Mouse (Mus musculus) common myeloid progenitor, adult 5-6 weeks (primary cell): ENCODE results near the gene Reps1. TPM values are rescaled to one million over a fixed set of nuclear protein-coding genes. Genes with fewer than 3 reads are reported as not detected.
"Not testable (repeated sequence)": the region's sequence is repeated elsewhere in the genome, so short reads cannot be mapped to it uniquely, and the experiment has no call there.

ENCODE experiments used
- ATAC-seq: replicated peaks from 2 replicates; pipeline ENCODE4 v1.8.0; 2016; ENCODE audit warnings: low read depth, mild to moderate bottlenecking, moderate TSS enrichment, inconsistent platforms; ENCODE audit not compliant: poor library complexity, severe bottlenecking
- total RNA-seq: library from RNA; stranded (forward); fragments of 200-1000, 187-1606 nt; gene quantifications from 2 replicates; pipeline ENCODE4 v1.2.3, GENCODE M21; 2017

Gene Reps1
- total RNA-seq, 1 experiment from 2014 or later = 50.2 TPM

- 0 out of 2 replicates have a peak, but pooled peaks have one; percentile 36 for ATAC-seq
Measured at GRCm38 (mm10) chr10:18131666-18132650, 76.3 kb downstream of the Reps1 start.

- ATAC-seq = not testable (repeated sequence)
Measured at GRCm38 (mm10) chr10:18138853-18139503, 83.3 kb downstream of the Reps1 start.

- no peak for ATAC-seq
Measured at GRCm38 (mm10) chr10:18139615-18140014, 84.0 kb downstream of the Reps1 start.

GRCm38 (mm10) chr10:18141389-18141788, 85.7 kb downstream of the Reps1 start:
- no peak for ATAC-seq

GRCm38 (mm10) chr10:18142231-18142630, 86.6 kb downstream of the Reps1 start:
- ATAC-seq = no peak

- no peak for ATAC-seq
Measured at GRCm38 (mm10) chr10:18147224-18147623, 91.6 kb downstream of the Reps1 start.

- ATAC-seq = no peak
Measured at GRCm38 (mm10) chr10:18162435-18162971, 106.8 kb downstream of the Reps1 start.

Other genes starting within 250 kb of the Reps1 start
- 29.1 and 30.3 TPM in 2 replicates for gene Heca, start 107.8 kb upstream of the Reps1 start, total RNA-seq
- gene Abracl, start 32.6 kb upstream of the Reps1 start, total RNA-seq = 349 and 398 TPM in 2 replicates
- gene Ect2l, start 155.0 kb downstream of the Reps1 start, total RNA-seq = not detected in 2 replicates
- gene Ccdc28a, start 179.1 kb downstream of the Reps1 start, total RNA-seq = 8.5 and 10.2 TPM in 2 replicates